Mouse (Mus musculus): ENCODE measurements around the gene Sim2. TPM values are rescaled to one million over a fixed set of nuclear protein-coding genes. Genes with fewer than 3 reads are reported as not detected.

Sim2 gene
- total RNA-seq, 2 experiments from 2014 or later, result 0.35 TPM; not detected in 1

GRCm38 (mm10) chr16:94157819-94158218 is 73.1 kb downstream of the Sim2 start:
- no peak for ATAC-seq (replicated peaks; ENCODE audit: poor library complexity)

GRCm38 (mm10) chr16:94162000-94162399 is 77.3 kb downstream of the Sim2 start:
- ATAC-seq (replicated peaks; ENCODE audit: poor library complexity), result no peak

GRCm38 (mm10) chr16:94163051-94163450 is 78.3 kb downstream of the Sim2 start:
- ATAC-seq (replicated peaks; ENCODE audit: poor library complexity), result no peak

- no peak for ATAC-seq (replicated peaks; ENCODE audit: poor library complexity)
Measured at GRCm38 (mm10) chr16:94164236-94164635, 79.5 kb downstream of the Sim2 start.

GRCm38 (mm10) chr16:94164978-94165377 is 80.2 kb downstream of the Sim2 start:
- no peak; the same call in 1 of the 2 replicates for ATAC-seq (replicated peaks; ENCODE audit: poor library complexity)

DNA sequence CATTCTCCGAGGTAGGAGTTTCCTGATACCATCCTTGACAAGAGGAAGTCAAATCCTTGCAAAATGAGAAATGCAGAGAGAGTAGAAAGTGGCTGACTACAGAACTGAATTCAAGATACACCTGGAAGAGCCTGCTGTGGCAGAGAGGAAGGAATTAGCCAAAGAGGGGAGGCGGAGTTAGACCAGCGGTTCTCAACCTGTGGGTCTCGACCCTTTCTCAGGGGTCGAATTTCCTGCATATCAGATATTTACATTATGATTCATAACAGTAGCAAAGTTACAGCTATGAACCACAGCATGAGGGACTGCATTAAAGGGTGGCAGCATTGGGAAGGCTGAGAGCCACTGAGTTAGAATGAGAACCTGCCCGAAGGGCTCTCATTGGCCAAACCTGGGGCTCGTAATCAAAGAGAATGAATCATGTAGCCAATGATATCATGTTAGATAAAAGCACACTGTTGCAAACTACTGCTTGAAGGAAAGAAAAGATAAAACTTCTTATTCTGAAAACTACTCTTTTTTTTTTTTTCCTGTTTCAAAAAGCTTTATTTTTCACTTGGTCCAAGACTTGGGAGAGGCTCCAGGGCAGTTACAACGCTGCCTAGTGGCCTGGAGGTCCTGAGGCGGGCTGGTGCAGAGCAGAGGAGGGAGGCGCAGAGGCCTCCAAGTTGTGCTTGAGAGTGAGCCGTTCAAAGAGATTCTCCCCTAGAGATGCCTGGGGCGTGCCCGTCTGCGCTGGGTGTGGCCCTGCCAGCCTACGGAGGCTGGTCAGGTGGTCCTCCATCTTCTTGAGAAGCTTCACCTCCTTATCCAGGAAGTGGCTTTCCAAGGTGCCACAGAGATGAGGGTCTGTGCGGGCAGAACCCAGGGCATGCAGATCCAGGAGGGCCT is 84.2 kb downstream of the Sim2 start:
- no peak for ATAC-seq (replicated peaks; ENCODE audit: poor library complexity)

- ATAC-seq (replicated peaks; ENCODE audit: poor library complexity), result no peak
Measured at GRCm38 (mm10) chr16:94170218-94170617, 85.5 kb downstream of the Sim2 start.

GRCm38 (mm10) chr16:94173361-94173760 is 88.6 kb downstream of the Sim2 start:
- ATAC-seq (replicated peaks; ENCODE audit: poor library complexity), result no peak

DNA sequence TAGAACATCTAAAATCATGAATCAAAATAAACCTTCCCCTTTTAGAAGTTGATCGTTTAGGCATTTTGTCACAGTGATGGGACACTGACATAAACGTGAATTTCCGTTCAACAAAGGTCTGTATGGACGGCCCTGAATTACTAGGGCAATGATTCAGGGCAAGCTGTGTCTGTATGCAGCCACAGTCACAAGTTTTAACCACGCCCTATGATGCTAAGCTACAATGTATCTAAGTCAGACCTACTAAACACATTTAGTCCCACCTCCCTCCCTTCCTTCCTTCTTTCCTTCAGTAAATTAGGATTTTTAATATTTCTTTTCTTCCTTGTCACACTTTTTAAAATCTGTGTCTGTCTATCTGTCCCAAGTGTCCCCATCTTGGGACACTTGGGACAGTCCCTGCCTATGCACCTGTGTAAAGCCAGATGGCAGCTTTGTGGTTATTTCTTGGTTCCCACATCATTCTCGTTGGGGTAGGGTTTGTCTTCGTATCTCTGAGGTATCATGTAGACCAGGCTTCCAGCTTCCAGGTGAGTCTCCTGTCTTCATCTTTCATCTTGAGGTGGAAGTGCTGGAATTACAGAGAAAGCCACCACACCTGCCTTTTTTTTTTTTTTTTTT is 90.7 kb downstream of the Sim2 start:
- no peak for ATAC-seq (replicated peaks; ENCODE audit: poor library complexity)

Other genes starting within 250 kb of the Sim2 start
- gene Chaf1b, start 201.0 kb upstream of the Sim2 start, total RNA-seq (2015), result 38.3 and 49.3 TPM in 2 replicates
- 51.5 and 51.6 TPM in 2 replicates for gene Chaf1b, start 201.0 kb upstream of the Sim2 start, total RNA-seq (2017)
- gene Cldn14, start 76.1 kb upstream of the Sim2 start, total RNA-seq (2015), result not detected in 2 replicates
- not detected in 2 replicates for gene Cldn14, start 76.1 kb upstream of the Sim2 start, total RNA-seq (2017)
- gene Hlcs, start 228.6 kb downstream of the Sim2 start, total RNA-seq (2015), result 8.2 and 9.8 TPM in 2 replicates
- gene Hlcs, start 228.6 kb downstream of the Sim2 start, total RNA-seq (2017), result 4.3 and 6.0 TPM in 2 replicates
- 0.67 TPM in 1 of 2 replicates, not detected in the other for gene Ripply3, start 243.5 kb downstream of the Sim2 start, total RNA-seq (2015)
- not detected in 2 replicates for gene Ripply3, start 243.5 kb downstream of the Sim2 start, total RNA-seq (2017)